Mouse (Mus musculus): ENCODE results near the gene Neurod2.

Gene Neurod2

GRCm38 (mm10) chr11:98317479-98317878 lies 12.0 kb downstream of the Neurod2 start:
- no peak for DNase-seq (ENCODE audit: low spot score)

GRCm38 (mm10) chr11:98313790-98314323 lies 15.6 kb downstream of the Neurod2 start:
- peak; percentile 74 for DNase-seq (ENCODE audit: low spot score)

DNA sequence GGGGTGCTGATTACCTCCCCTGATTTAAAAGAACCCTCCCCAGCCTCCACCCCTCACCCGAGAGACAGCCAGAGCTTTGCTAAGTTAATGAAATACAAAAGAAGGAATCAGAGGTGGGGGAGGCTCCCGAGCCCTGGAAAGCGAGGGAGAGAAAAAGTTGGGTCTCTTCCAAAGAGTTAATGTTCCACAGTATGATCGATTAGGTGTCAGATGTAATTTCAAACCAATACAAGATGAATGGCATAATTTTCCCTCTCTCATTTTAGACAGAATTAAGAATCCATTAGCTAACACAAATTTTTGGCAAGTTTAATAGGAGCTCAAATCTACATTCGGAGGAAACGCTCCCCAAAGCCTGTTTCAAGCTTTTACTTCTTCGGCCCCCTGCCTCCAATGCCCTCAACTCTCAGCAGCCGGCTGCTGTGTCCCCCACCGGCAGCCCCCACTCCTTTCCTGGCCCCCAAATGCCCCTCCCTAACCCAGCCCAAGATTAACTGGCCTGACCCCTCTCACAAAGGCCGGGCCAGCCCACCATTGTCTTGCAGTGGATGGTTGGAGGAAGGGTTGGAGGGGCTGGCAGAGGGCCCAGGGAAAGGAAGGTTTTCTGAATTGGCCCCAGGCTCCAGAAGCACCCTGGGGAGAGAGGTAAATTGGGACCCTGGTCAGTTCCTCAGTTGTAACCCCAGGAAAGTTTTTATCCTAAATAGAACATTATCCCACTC lies 30.8 kb downstream of the Neurod2 start:
- DNase-seq (ENCODE audit: low spot score): no peak

GRCm38 (mm10) chr11:98297778-98298177 lies 31.7 kb downstream of the Neurod2 start:
- DNase-seq (ENCODE audit: low spot score): no peak

DNA sequence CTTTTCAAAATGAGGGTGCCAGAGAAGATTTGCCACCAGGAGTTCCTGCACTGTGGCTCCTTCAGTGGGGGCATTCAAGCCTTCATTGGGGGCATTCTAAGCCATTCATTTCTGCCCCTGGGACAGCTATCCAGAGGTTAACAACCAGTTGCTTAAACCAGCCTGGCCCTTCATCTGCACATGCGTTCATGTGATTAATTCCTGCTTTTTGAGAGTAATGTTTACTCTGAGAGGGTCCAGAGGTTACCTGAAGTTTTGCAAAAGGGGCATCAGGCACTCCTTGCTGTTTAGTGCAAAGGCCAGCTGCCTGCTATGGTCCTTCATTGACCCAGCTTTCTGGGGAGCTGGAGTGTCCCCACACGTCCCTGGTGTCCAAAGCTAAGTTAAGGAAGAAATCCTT lies 32.5 kb downstream of the Neurod2 start:
- DNase-seq (ENCODE audit: low spot score): no peak

GRCm38 (mm10) chr11:98296277-98296676 lies 33.2 kb downstream of the Neurod2 start:
- no peak for DNase-seq (ENCODE audit: low spot score)

GRCm38 (mm10) chr11:98295013-98295585 lies 34.3 kb downstream of the Neurod2 start:
- DNase-seq (ENCODE audit: low spot score): no peak

GRCm38 (mm10) chr11:98294188-98295012 lies 35.0 kb downstream of the Neurod2 start:
- peak; percentile 58 for DNase-seq (ENCODE audit: low spot score)

- no peak for DNase-seq (ENCODE audit: low spot score)
These were observed 36.4 kb downstream of the Neurod2 start for GRCm38 (mm10) chr11:98293070-98293469.

DNA sequence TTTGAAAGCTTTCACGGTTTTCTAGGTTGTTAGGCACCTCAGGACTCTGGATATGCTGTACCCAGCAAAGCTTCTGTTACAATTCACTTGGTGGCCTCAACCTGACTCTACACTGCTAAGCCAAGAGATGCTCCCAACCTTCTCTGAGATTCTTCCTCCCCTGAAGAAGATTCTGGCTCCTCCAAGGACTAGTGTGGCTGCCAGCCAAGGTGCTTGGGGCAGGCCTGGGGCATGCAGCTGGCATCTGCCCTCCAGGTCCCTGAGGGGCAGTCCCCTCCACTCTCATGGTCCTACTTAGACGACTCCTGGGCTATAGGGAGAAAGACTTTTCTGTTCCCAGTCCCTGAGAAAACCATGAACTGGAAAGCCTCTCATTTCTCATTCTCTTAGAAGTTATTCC lies 38.5 kb downstream of the Neurod2 start:
- DNase-seq (ENCODE audit: low spot score): no peak

- no peak for DNase-seq (ENCODE audit: low spot score)
These were observed 39.6 kb downstream of the Neurod2 start for GRCm38 (mm10) chr11:98289873-98290272.

DNA sequence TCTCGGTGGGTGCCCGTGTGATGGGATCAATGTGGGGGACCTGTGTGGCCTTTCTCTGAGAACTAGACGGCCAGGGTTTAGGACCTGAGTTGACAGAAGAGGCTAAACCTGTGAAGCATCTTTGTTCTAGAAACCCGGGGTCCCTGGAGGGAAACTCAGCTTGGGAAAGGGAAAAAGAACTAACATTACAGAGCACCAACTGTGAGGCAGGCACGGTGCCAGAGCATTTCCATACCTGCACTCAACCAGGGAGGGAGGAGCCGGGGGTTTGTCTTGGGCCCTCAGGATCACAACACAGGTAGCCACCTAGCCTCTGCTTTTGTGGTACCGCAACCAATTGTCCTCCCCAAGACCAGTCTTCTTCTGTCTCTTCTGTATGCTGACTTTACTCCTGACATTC lies 41.5 kb downstream of the Neurod2 start:
- no peak for DNase-seq (ENCODE audit: low spot score)

DNA sequence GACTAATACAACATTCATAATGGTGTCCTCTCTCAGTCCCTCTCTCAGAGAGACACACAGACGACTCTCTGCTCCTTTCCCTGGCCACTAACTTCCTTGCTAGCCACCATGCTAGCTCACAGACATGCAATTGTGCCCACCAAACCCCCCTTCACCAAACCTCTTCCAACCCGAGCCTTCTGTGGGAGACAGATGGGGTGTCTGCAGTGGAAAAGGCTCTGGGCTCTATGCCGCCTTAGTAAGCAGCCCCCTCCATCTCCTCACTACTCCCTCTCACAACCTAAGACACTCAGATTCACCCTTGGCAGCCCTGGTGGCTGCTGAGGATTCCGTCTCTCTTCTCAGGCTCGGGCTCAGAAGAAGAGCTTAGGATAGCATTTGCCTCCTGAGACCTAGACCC lies 41.9 kb downstream of the Neurod2 start:
- DNase-seq (ENCODE audit: low spot score): no peak

DNA sequence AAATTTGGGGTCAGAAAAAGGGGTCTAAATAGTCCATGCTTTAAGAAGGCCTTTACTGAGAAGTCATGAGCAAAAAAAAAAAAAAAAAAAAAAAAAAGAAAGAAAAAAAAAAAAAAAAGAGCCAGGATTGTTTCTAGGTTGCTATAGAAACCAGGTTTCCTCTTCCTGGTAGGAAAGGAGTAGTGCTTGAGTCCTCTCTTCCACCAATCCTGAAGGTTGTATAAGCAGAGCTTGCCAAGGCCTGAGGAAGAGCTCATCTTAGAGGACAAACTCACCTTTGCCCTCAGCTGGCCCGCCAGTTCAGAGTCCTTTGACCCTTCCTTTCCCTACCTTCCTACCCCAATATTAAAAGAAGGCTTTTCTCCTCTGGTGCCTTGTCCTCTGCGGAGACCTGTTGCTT lies 44.1 kb downstream of the Neurod2 start:
- no peak for DNase-seq (ENCODE audit: low spot score)

GRCm38 (mm10) chr11:98284230-98284629 lies 45.2 kb downstream of the Neurod2 start:
- DNase-seq (ENCODE audit: low spot score): no peak

DNA sequence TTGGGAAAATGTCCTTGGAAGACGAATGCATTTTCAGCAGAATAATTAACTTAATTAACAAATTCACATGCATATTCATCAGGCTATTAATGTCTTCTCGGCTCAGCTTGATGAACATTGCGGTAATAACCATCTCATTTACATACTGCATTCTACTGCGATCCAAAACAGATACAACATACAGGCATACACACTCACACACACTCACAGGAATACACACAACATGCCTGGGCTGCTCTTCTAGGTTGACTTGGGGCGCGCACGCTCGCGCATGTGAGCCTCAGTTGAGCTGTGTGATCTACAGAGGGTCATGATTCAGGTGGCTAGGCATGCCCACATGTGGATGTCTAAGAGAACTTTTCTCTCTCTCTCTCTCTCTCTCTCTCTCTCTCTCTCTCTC lies 45.7 kb downstream of the Neurod2 start:
- DNase-seq (ENCODE audit: low spot score): no peak
